Mouse (Mus musculus) cerebellum, adult 2 months (tissue): Measurements from ENCODE around the gene Fam149a. TPM values are rescaled to one million over a fixed set of nuclear protein-coding genes. Genes with fewer than 3 reads are reported as not detected.
A peak's percentile ranks its signal among the peaks of the same experiment; 100 is the strongest.
"Not testable (repeated sequence)": the region's sequence is repeated elsewhere in the genome, so short reads cannot be mapped to it uniquely, and the experiment has no call there.

Experiments used
- DNase-seq, 2 experiments: peaks; one replicate each; pipeline ENCODE4 v3.0.0; 2021
- H3K27ac ChIP-seq: fragments of 200-500 bp; 2 replicates; pipeline ENCODE4 v1.5.1; 2012; ENCODE audit warnings: low read length, control low read depth, inconsistent platforms; ENCODE audit not compliant: insufficient read depth
- H3K27me3 ChIP-seq: fragments of 200-500 bp; 2 replicates; pipeline ENCODE4 v1.6.1; 2012; ENCODE audit warnings: inconsistent platforms, mild to moderate bottlenecking, low read length, moderate library complexity; ENCODE audit not compliant: control insufficient read depth, insufficient read depth
- H3K4me1 ChIP-seq: fragments of 200-500 bp; 2 replicates; pipeline ENCODE4 v1.6.1; 2011; ENCODE audit warnings: low read length; ENCODE audit not compliant: control insufficient read depth, insufficient read depth
- H3K4me3 ChIP-seq: fragments of 200-500 bp; replicated peaks from 2 replicates; pipeline ENCODE3; 2011; ENCODE audit warnings: mild to moderate bottlenecking, low read depth, low read length, control low read depth; ENCODE audit not compliant: insufficient read depth
- CTCF ChIP-seq: fragments of 200-500 bp; IDR thresholded peaks from 2 replicates; pipeline ENCODE4 v1.5.1; 2011; ENCODE audit warnings: low read depth, mild to moderate bottlenecking, control low read depth, low read length, moderate library complexity, borderline replicate concordance; ENCODE audit not compliant: insufficient read depth
- POLR2A ChIP-seq: fragments of 200-500 bp; IDR thresholded peaks from 2 replicates; pipeline ENCODE4 v1.6.1; 2011; ENCODE audit warnings: low read length, control low read depth, borderline replicate concordance; ENCODE audit not compliant: insufficient read depth
- WGBS: fragments of 180-500 bp; shearing (Covaris S2); methylation state at CpG from one replicate; pipeline ENCODE4 v1.1.7; 2018; 5-methylcytosine and 5-hydroxymethylcytosine counted together
- polyA plus RNA-seq: library from polyadenylated mRNA; depleted of rRNA; stranded (reverse); fragments of >200 nt; gene quantifications from 2 replicates; pipeline ENCODE4 v1.2.3, GENCODE M21; 2012

Fam149a gene
- polyA plus RNA-seq, 1 experiment: 15.1 TPM

DNA sequence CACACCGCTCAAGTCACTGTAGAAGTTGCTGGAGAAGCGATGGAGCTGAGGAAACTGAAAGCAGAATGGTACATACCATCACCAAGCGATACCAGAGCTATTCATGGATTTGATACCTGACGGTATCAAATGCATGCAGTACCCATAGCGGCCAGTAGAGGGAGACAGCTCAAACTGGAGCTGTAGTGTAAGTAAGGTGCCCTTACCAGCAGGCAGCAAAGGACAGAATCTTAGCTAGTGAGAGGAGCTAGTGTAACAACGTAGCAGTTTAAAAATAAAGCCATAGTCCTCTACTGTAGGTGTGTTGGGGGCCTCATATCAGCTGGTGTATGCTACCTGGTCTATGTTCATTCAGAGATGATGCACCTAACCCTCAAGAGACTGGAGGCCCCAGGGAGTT is 37.1 kb downstream of the Fam149a start:
- TF ChIP-seq POLR2A: no peak
- TF ChIP-seq CTCF: peak; percentile 85
- Histone ChIP-seq H3K4me3 (no peak overlapping the region), H3K4me1 (no peaks in the 10 kb centered on the region), H3K27me3 (no peaks in the 10 kb centered on the region), H3K27ac (no peak overlapping the region)
- 13% methylated on average over 6 of the region's 6 CpGs for WGBS
- peak; percentile 46 to 60 for DNase-seq

DNA sequence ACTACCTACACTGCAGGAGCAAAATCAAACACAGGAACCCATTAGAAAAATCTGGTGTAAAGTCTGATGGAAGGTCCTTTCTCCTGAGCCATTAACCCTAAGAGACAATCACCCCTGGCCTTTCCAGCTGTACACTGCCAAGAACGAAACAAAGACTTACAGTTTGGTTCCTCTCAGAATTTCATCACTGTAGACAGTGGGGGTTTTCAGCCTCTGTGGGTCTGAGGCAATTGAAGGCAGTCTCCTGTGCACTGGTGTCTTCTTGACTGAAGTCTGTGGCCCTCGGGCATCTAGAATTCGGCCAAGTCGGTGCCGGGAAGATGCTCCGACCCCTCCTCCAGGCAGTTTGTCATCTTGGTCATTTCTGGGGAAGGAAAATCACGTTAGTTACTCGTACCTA is 37.8 kb downstream of the Fam149a start:
- H3K4me3 ChIP-seq: no peak overlapping the region
- WGBS: 96% methylated on average over 8 of the region's 8 CpGs
- H3K27ac ChIP-seq: no peak overlapping the region
- DNase-seq: no peak
- TF ChIP-seq POLR2A (no peak), CTCF (no peak)
- no peaks in the 10 kb centered on the region for H3K27me3 ChIP-seq
- H3K4me1 ChIP-seq: no peaks in the 10 kb centered on the region

DNA sequence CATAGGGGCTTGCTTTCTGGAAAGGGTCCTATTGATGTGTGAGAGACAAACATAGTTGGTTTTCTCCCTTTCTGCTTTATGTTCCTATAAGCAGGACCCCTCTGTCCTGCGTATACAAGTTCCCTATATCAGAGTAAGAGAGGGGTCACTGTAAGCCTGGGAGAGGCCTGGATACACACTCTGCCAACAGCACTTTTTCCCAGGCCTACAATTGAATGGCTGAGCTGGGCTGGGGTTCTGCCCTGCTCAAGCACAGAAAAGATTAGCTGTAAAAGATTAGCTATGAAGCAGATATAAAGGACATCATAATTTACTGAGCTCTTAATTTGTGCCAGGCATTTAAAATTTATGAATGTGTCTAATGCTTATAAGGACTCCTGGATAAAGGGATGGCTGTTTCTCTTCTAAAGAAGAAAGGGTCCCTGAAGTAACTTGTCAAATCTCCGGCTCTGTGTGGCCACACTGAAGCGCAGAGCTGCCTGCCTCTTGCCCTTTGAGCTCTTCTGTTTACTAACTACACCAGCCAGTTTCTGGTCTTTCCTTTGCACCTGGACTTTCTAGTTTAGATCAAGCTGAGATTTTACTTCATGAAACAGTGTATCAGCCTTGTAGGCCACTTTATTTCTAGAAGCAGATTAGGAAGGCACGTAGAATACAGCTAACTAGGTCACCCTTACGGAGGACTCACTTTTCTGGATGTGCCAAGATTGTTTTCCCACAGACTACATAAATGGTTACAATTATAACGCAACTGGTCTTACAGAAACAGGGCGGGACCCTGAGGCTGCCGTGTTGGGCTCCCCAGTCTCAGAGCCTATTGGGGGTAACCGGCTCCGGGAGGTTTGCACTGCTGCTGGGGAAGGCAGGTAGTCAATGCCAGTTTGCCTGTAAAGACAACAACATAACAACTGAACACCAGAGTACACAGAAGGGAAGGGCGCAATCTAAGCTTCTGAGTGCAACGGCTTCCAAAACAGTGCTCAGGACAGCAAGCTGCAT is 40.2 kb downstream of the Fam149a start:
- H3K27ac ChIP-seq: no peak overlapping the region
- TF ChIP-seq POLR2A (no peak), CTCF (no peak)
- no peak overlapping the region for H3K4me3 ChIP-seq
- no peak for DNase-seq
- H3K4me1 ChIP-seq: no peaks in the 10 kb centered on the region
- H3K27me3 ChIP-seq: no peaks in the 10 kb centered on the region
- 92% methylated on average over 12 of the region's 12 CpGs for WGBS

DNA sequence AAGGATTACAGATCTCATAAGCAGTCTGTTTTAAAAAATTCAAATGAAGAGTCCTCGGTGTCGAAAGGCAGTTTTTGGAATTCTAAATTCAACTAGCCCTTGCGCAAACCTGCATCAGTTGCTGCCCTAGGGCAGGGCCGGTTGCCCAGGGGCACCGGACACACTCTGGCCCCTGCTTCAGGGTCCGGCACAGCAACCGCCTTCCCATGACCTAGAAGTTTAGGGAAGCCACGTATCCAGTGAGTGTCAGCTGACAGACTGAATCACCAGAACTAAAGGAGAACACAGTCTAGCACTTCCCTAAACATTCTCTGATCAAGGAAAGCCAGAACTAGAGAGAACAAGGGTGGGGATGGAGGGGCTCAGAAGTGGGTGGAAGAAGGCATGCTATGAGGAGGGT is 48.6 kb downstream of the Fam149a start:
- no peak for TF ChIP-seq CTCF
- TF ChIP-seq POLR2A: no peak
- DNase-seq: no peak
- Histone ChIP-seq H3K4me1 (no peaks in the 10 kb centered on the region), H3K27ac (no peak overlapping the region), H3K4me3 (peak overlapping the region; percentile 55), H3K27me3 (no peaks in the 10 kb centered on the region)
- 3% methylated on average over 8 of the region's 8 CpGs for WGBS

DNA sequence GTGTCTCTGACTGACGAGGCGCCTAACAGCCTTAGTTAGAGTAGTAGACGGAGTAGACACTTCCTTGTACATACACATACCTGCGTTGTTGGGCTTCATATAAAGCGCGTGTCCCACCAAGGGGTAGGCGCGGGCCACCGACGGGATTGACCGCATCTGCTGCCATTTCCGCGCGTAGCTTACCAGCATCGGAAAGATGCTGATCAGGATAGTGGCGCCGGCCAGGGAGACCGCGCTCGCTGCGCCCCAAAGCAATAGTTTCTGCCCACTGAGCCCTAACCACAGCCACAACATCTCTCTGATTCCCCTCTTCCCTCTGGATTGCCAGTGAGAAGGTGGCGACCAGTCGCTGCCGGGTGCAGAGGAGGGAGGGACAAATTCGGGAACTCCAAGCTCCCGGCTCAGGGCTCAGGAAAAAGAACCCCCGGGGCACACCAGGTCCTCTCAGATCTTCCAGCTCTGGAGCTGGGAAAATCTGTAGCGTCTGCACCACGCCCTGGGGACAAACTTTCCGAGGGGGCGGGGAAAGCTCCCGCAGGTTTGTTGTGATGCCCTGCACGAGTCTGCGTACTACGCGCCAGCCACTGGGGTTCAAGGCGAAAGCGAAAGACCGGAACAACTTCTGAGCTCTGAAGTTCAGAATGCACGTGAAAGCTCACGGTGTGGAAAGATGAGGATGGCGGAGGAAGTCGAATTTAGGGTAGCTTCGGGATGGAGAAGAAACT is 49.2 kb downstream of the Fam149a start, which contains the start of gene Cyp4v3:
Cyp4v3 (minus strand) TSS at position 532 of the 725 bp plus-strand sequence.
- peak within 1 kb of the TSS; percentile 55 for H3K4me3 ChIP-seq
- TF ChIP-seq POLR2A (no peak), CTCF (no peak)
- no peak within 1 kb of the TSS for H3K27ac ChIP-seq
- WGBS: 2% methylated on average over 44 of the region's 44 CpGs
- peak; percentile 20 to 29 for DNase-seq
- H3K27me3 ChIP-seq: no peaks in the 10 kb centered on the region
- H3K4me1 ChIP-seq: no peaks in the 10 kb centered on the region

DNA sequence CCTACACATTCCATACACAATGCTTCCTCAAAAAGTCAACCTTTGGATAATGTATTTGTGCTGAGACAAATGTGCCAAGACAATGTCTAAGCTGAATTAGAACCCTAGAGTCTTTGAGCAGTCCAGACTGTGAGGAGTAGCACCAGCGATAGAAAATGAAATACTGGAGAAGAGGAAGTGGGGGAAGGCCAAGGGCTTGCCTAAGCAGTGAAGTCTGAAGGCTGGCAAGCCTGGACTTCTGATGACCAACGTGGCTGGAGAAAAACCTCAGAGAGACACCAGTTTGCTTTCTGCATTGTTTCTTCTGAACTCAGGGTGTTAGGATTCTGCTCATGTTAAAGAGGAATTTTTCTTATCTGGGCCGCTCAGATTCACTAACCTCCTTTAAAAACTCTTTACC is 51.2 kb downstream of the Fam149a start:
- TF ChIP-seq POLR2A (no peak), CTCF (no peak)

DNA sequence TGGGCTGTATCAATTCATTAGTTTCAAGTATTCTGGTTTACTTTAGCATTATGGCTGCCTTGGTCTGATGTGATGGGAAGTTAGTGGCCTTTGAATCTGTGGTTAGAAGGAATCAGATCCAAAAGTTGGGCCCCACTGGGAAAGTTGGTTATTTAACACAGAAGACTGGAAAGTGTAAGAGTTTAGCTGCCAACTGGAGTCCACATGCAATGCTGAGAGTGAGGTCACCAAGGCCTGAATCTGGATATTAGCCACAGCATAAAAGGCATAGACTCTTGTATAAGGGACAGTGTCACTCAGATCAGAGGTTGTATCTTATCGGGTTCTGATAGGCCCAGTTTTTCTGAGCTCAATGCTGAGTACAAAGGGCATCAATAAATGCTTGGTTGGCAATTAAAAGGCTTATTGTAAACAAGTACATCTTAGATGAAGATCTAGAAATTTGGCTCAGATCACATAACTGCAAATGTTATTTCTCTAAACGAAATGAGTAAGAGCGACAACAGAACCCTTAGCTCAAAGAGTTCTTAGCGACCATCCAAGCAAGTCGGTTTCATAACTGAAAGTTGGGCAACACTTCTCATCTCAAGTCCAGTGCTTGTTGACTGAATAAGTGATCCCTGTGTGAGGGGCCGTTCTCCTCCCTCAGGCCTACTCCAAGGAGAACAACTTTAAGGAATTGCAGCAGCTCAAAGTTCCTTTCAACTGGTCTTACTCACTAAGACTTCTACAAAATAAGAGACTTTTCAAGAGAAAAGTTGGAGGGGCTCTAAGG is 52.7 kb downstream of the Fam149a start:
- Histone ChIP-seq H3K27ac (no peak overlapping the region), H3K27me3 (no peaks in the 10 kb centered on the region), H3K4me3 (no peak overlapping the region), H3K4me1 (no peaks in the 10 kb centered on the region)
- no peak for DNase-seq
- 93% methylated on average over 6 of the region's 6 CpGs for WGBS
- TF ChIP-seq POLR2A (no peak), CTCF (no peak)

More for the DNA sequence above, 51.2 kb downstream of the Fam149a start:
- no peaks in the 10 kb centered on the region for H3K4me1 ChIP-seq
- no peak overlapping the region for H3K27ac ChIP-seq
- H3K4me3 ChIP-seq: no peak overlapping the region
- WGBS: 74% methylated on average over 3 of the region's 3 CpGs
- H3K27me3 ChIP-seq: no peaks in the 10 kb centered on the region
- no peak for DNase-seq

DNA sequence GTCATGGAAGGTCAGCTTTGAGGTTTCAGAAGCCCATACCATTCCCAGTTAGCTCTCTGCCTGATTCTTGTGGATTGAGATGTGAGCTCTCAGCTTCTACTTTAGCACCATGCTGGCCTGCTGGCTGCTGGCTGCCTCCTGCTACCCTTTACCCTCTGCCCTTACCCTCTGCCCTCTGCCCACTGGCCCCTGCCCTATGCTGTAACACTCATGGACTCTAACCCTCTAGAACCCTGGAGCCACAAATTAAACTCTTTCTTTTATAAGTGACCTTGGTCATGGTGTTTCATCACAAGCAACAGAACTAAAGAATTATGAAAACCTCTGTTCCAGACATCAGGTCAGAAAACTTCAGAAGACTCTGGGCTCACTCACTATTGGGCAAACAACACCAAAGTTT is 55.0 kb downstream of the Fam149a start:
- H3K27ac ChIP-seq, H3K27me3 ChIP-seq, H3K4me3 ChIP-seq, DNase-seq, H3K4me1 ChIP-seq: not testable (repeated sequence)
